Mouse (Mus musculus) macrophage (primary cell): Measurements from ENCODE around the gene Vmn1r86. TPM values are rescaled to one million over a fixed set of nuclear protein-coding genes. Genes with fewer than 3 reads are reported as not detected.
A peak's percentile ranks its signal among the peaks of the same experiment; 100 is the strongest.
"Not testable (repeated sequence)": the region's sequence is repeated elsewhere in the genome, so short reads cannot be mapped to it uniquely, and the experiment has no call there.

Experiments
- H3K27ac ChIP-seq: fragments of 350-480 bp; formaldehyde crosslinking; 2 replicates; pipeline ENCODE4 v1.9.0; 2021
- H3K36me3 ChIP-seq: fragments of 350-480 bp; formaldehyde crosslinking; 2 replicates; pipeline ENCODE4 v1.9.0; 2021; ENCODE audit errors: inconsistent target
- H3K4me3 ChIP-seq: fragments of 350-480 bp; formaldehyde crosslinking; 2 replicates; pipeline ENCODE4 v1.9.0; 2021; ENCODE audit errors: inconsistent target
- H3K79me2 ChIP-seq: fragments of 350-480 bp; formaldehyde crosslinking; 2 replicates; pipeline ENCODE4 v1.9.0; 2021; ENCODE audit errors: inconsistent target
- WGBS: methylation state at CpG from one replicate; pipeline ENCODE4 v1.1.7; 2026; ENCODE audit warnings: inconsistent platforms; ENCODE audit not compliant: missing documents; 5-methylcytosine and 5-hydroxymethylcytosine counted together
- polyA plus RNA-seq: library from polyadenylated mRNA; stranded (reverse); fragments of 250-400 nt; gene quantifications from 3 replicates; pipeline ENCODE4 v1.2.4, GENCODE M21; 2018; ENCODE audit warnings: inconsistent platforms
- total RNA-seq, 78 experiments: library from RNA; depleted of rRNA; stranded (reverse); fragments of 250-400 nt; gene quantifications; 1 replicate in 9 of 78; 2 replicates in 24 of 78; 3 replicates in 43 of 78; 4 replicates in 2 of 78; pipeline ENCODE4 v1.2.4; 2018; ENCODE audit warnings: inconsistent platforms in 56 of 78

The Vmn1r86 gene
- not detected for total RNA-seq (2018; cell fraction: chromatin; rRNA removed)
- not detected for total RNA-seq (2018; cell fraction: cytosol; rRNA removed)
- total RNA-seq (2018; cell fraction: nucleus; rRNA removed), result not detected
- polyA plus RNA-seq, result not detected in 3 replicates

DNA sequence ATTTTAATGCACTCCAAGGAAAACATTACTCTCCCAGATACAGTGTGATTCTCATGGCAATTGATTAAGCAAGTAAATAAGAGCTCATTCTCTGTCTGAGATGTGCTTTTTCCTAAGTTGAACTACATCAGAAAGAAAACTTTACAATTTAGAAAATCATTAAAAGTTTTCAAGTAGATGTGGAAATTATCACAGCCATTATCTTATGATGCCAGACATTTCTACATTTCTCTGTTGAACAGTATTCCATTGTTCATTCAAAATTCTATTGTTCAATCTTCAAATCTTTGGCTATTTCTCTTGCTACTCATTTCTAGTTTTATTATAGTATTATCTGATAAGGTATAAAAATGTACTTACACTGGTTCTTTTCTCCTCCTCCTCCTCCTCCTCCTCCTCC lies at the start of gene Vmn1r86:
Vmn1r86 (minus strand) TSS at position 101 of the 400 bp plus-strand sequence.
- H3K4me3 ChIP-seq, result no peak within 1 kb of the TSS
- H3K27ac ChIP-seq, result no peak within 1 kb of the TSS
- H3K79me2 ChIP-seq, result no peaks in the 10 kb centered on the region
- H3K36me3 ChIP-seq, result no peaks in the 10 kb centered on the region

DNA sequence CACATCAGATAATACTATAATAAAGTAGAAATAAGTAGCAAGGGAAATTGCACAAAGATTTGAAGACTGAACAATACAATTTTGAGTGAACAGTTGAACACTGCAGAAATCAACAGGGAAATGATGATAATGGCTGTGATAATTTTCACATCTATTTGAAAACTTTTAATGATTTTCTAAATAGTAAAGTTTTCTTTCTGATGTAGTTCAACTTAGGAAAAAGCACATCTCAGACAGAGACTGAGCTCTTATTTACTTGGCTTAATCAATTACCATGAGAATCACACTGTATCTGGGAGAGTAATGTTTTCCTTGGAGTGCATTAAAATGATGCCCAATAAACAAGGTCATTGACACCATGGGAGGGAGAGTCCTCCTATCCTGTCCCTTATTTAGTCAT lies 39.6 kb upstream of the Vmn1r86 start, which contains the start of gene Vmn1r88:
Vmn1r88 (plus strand) TSS at position 301 of the 400 bp plus-strand sequence.
- H3K27ac ChIP-seq, result no peak within 1 kb of the TSS
- no peak within 1 kb of the TSS for H3K4me3 ChIP-seq
- no peaks in the 10 kb centered on the region for H3K36me3 ChIP-seq
- no peaks in the 10 kb centered on the region for H3K79me2 ChIP-seq

DNA sequence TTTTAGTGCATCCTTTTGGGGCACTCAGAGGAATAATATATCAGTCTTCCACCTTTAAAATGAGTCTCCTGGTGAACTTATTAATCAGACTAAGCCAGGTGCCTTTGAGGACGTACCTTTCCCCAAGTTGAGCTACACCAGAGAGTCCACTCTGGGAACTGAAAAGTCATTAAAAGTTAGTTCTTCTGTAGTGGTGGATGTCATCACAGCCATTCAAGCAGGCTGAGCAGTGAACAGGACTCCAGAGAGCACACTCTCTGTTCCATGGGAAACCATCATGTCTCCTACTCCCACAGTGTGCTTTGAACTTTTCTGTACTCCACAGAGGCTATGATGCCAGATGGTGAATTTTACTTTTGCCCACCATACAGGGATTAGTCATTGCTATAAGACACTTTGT lies 20.3 kb upstream of the Vmn1r86 start, which contains the start of gene Vmn1r87:
Vmn1r87 (minus strand) TSS at position 101 of the 400 bp plus-strand sequence.
- no peak within 1 kb of the TSS for H3K27ac ChIP-seq
- H3K4me3 ChIP-seq, result no peak within 1 kb of the TSS
- no peaks in the 10 kb centered on the region for H3K36me3 ChIP-seq
- WGBS, result 86% methylated on average over 1 of the region's 1 CpGs
- H3K79me2 ChIP-seq, result no peaks in the 10 kb centered on the region

DNA sequence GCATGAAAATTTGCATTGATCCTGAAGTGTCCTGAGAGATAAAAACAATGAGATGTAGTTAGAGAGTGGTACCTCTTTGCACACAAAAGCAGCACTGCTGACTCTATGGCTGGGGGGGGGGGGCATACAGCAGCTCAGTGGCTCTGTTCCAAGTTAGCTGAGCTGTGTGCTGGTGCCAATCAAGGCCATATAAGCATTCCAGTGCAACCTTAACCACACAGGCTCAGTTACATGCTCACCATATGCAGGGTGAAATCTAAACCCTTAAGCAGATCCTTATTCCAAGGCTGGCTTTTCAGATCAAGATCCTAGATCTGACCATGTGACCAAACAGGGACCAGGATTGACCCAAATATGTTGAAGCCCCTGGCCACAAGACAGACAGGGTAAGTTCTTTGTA lies 17.6 kb upstream of the Vmn1r86 start:
- Histone ChIP-seq H3K36me3 (no peaks in the 10 kb centered on the region), H3K27ac (no peak overlapping the region)

DNA sequence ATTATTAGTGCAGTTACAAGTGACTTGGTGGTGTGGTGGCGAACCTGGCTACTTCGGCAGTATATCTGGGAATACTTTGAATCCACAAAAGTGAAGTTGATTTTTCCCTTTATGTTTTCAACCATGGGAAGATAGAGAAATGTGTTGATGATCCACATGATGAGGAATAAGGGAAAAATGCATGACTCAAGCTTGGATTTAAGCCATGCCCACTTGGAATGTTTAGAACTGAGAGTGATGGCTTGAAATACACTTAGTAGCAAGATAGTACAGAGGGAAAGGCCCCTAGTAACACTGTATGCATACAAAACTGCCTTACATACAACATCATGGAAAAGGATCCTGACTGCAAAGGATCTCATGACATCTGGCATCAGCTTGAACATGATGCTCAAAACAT lies 12.1 kb upstream of the Vmn1r86 start:
- Histone ChIP-seq H3K36me3 (no peaks in the 10 kb centered on the region), H3K27ac (no peak overlapping the region), H3K4me3 (no peak overlapping the region), H3K79me2 (no peaks in the 10 kb centered on the region)
- 97% methylated on average over 2 of the region's 2 CpGs for WGBS

More for the DNA sequence above, 17.6 kb upstream of the Vmn1r86 start:
- H3K79me2 ChIP-seq, result no peaks in the 10 kb centered on the region
- H3K4me3 ChIP-seq, result no peak overlapping the region

DNA sequence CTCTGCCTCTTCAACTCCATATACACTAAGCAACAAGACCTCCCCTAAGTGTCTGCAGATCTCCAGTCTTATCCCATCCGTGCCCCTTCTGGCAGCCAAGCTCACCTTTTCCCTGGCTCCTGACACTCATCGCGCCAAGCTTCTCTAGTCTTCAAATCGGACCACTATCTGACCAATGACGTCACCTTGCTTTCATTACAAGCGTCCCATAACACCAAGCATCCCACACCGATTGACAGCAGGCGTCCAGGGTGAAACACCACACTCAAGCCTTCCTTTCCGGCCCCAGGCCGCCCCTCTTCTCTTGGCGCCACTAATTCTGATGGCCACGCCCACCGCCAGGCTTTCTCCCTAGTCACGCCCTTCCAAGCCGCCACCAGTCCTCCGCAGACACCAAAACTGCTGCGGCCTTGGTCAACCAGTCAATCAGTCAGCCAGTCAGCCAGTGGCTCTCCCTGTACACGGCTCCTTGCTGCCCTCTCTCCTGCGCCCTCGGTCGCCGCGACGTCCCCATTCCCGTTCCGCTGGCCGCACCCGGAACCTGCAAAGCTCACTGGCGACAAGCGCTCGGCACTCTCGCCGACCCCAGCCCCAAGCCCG lies 3.9 kb upstream of the Vmn1r86 start:
- not testable (repeated sequence) for H3K79me2 ChIP-seq, H3K27ac ChIP-seq, H3K36me3 ChIP-seq, H3K4me3 ChIP-seq
- WGBS, result 0% methylated on average over 4 of the region's 34 CpGs

DNA sequence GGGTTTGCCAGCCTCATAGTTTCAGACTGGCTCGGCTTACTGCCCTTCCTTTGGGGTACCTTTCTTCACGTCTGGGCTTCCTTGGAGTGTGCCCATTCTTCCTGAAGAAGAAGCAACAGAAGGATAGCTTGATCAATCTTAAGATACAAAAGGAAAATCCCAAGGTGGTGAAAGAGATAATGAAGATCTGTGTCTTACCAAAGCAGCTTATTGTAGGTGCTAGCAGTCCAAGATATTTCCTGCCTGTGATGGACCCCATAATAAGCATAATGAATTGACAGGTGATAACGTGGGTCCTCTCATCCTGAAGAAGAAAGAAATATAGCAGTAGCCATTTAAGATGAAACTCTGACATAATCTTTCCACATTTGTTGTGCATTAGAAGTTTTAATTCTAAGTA lies 24.6 kb downstream of the Vmn1r86 start, which contains the start of gene Vmn1r85:
Vmn1r85 (minus strand) TSS at position 101 of the 400 bp plus-strand sequence.
- WGBS, result 58% methylated on average over 3 of the region's 3 CpGs
- H3K36me3 ChIP-seq, result no peaks in the 10 kb centered on the region
- H3K79me2 ChIP-seq, result no peaks in the 10 kb centered on the region
- no peak within 1 kb of the TSS for H3K27ac ChIP-seq
- H3K4me3 ChIP-seq, result no peak within 1 kb of the TSS

DNA sequence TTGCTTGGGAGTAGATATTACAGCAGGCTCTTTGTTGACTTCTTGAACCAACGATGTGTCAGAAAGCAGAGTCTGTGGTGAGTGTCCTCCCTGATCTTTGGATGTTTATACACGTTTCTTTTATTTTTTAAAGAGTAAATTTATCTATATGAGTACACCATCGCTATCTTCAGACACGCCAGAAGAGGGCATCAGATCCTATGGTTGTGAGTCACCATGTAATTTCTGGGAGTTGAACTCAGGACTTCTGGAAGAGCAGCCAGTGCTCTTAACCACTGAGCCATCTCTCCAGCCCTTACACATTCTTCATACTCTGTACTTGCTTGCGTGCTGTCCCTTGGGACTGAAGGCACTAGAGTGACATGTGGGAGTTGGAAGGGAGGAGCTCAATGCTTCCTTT lies 47.4 kb downstream of the Vmn1r86 start:
- no peaks in the 10 kb centered on the region for H3K36me3 ChIP-seq
- H3K79me2 ChIP-seq, result no peaks in the 10 kb centered on the region
- H3K27ac ChIP-seq, result no peak overlapping the region
- 78% methylated on average over 5 of the region's 5 CpGs for WGBS
- H3K4me3 ChIP-seq, result no peak overlapping the region

DNA sequence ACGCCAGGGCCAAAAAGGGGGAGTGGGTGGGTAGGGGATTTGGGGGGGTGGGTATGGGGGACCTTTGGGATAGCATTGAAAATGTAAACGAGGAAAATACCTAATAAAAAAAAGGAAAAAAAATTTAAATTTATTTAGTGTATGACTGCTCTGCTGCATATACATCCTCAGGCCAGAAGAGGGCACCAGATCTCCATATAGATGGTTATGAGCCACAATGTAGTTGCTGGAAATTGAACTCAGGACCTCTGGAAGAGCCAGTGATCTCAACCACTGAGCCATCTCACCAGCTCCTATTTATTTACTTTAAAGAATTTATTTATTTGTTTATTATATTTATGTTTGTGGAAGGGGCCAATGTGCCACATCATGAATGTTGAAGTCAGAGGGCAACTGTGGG lies 56.3 kb downstream of the Vmn1r86 start:
- WGBS, result no CpG with 5 or more reads among the region's 2 CpGs
- not testable (repeated sequence) for H3K27ac ChIP-seq

DNA sequence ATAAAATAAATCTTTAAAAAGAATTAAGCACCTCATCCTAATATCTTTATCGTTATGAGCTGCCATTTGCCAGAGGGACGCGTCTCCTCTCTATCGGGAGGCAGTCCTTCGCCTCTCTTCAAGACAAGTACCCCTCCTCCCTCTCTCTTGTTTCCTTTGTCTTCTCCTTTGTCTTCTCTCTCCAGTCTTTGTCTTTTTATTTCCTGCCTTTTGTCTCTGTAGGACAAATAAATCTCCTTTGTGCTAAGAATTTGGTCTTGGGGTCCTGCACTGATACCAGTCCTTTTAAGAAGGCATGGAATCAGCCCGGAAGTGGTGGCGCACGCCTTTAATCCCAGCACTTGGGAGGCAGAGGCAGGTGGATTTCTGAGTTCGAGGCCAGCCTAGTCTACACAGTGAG lies 60.2 kb downstream of the Vmn1r86 start:
- no peaks in the 10 kb centered on the region for H3K79me2 ChIP-seq
- no peak overlapping the region for H3K4me3 ChIP-seq
- WGBS, result 89% methylated on average over 8 of the region's 9 CpGs

More for the DNA sequence above, 56.3 kb downstream of the Vmn1r86 start:
- H3K36me3 ChIP-seq, H3K79me2 ChIP-seq, H3K4me3 ChIP-seq: not testable (repeated sequence)

DNA sequence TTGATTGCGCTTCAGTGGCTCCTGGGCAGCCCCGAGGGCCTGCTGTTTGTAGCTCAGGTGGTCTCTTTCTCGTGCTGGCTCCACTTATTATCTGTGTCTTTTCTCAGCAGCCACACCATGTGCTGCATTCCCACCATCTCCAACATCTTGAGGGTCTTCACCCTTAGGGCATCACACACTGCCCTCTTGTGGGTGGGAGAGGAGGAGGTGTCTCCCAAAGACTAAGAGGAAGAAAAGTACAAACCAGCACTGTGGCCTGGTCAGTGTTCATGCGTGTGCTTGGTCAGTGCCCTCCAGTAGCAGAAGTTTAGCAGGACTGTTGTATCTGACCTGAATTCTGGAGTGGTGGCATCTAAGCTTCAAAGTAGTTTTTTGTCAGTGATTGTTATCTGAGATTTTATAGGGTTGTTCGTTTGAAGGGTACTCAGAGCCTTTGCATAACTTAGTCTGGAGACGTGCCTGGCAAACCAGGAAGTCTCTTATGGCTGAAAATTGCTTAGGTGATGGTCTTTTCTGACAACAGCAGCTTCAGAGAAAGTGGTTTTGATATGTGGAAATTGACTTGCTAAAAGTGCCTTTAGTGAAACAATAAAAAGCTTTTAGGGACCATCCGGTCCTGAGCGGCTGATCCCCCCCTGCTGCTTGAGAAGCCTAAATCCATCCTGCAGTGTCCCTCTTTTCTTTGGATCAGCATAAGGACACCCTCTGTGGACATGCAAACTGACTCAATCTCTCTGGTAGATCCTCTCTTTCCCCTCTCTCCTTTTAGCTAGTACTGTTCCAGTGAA lies 62.6 kb downstream of the Vmn1r86 start:
- 77% methylated on average over 8 of the region's 8 CpGs for WGBS
- no peak overlapping the region for H3K4me3 ChIP-seq

More for the DNA sequence above, 60.2 kb downstream of the Vmn1r86 start:
- Histone ChIP-seq H3K27ac (no peak overlapping the region), H3K36me3 (no peaks in the 10 kb centered on the region)

DNA sequence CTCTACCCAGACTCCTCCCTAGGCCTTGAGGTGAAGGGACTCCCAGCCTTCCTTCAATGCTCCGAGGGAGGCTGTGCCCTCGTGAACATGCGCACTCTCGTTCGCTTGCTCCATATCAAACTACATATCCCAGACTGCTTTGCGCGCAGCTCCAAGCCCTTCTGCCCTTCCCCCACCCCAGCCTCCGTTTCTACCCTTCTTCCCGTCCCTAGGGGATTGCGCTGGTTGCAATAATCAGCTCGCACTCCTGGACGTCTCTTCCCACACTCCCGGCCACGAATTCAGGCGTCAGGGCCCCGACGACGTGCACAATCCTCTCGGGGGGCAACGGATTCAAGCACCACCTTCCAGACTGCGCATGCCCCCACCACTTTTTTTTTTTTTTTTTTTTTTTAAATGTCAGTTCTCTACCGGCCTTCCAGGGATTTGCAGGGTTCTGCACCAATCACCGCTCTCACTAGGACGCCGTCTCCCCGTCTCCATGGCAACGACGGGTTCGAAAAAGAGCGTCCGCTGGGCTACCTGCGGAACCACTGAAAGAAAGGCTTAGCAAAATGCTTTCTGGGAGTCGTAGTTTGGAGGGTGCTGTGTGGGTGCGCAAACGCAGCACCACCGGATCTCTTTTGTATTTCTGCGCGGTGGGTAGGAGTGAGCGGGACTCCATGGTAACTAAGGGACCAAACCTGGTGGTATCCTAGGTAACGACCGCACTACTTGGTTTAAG lies 65.3 kb downstream of the Vmn1r86 start, which contains the start of gene Mzf1:
Mzf1 (minus strand) TSS at position 478 of the 724 bp plus-strand sequence.
- Histone ChIP-seq H3K79me2 (no peaks in the 10 kb centered on the region), H3K27ac (peak within 1 kb of the TSS; percentile 72), H3K36me3 (no peaks in the 10 kb centered on the region), H3K4me3 (peak within 1 kb of the TSS; percentile 63)
- under 1% methylated on average over 41 of the region's 41 CpGs for WGBS

More for the DNA sequence above, 62.6 kb downstream of the Vmn1r86 start:
- Histone ChIP-seq H3K27ac (no peak overlapping the region), H3K36me3 (no peaks in the 10 kb centered on the region), H3K79me2 (no peaks in the 10 kb centered on the region)

DNA sequence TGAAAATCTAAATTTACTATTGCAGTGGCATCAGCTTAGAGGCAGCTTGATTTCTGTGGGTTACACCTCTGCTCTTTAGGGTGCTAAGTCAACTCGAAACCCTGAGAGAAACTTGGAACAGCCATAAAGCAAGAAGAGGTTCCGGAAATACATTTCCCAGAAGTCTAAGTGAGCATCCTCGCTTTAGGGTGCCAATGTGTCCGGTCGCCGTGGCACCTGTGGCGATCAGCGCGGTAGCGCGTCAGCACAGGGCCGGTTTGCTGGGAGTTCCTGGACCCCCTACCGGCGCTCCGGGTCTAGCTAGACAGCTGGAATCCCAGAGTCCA lies 65.8 kb downstream of the Vmn1r86 start:
- H3K36me3 ChIP-seq, result no peaks in the 10 kb centered on the region
- 4% methylated on average over 15 of the region's 15 CpGs for WGBS
- no peaks in the 10 kb centered on the region for H3K79me2 ChIP-seq
- H3K4me3 ChIP-seq, result peak overlapping the region; percentile 63
- H3K27ac ChIP-seq, result peak overlapping the region; percentile 72; the same call in 1 of the 2 replicates

DNA sequence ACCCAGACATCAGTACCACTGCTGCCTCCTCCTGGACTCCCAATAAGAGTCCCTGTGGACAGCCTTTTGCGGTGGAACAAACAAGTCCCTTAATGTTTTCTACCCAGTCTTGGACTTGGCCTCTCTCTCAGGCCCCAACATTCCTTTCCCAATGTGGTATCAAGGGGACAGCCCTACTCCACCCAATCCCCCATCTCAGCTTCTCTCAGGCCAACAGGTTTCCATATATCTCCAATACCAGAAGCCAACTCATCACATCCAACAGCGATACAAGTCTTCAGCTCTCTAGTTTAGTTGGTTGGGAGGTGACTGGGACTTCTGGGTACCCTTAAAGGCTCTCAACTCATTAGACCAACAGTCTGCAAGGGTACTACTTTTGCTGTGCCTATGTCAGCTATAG lies 66.2 kb downstream of the Vmn1r86 start:
- no peaks in the 10 kb centered on the region for H3K36me3 ChIP-seq
- no peaks in the 10 kb centered on the region for H3K79me2 ChIP-seq
- H3K4me3 ChIP-seq, result no peak overlapping the region; the same call in 1 of the 2 replicates
- no peak overlapping the region for H3K27ac ChIP-seq
- 100% methylated on average over 2 of the region's 2 CpGs for WGBS

DNA sequence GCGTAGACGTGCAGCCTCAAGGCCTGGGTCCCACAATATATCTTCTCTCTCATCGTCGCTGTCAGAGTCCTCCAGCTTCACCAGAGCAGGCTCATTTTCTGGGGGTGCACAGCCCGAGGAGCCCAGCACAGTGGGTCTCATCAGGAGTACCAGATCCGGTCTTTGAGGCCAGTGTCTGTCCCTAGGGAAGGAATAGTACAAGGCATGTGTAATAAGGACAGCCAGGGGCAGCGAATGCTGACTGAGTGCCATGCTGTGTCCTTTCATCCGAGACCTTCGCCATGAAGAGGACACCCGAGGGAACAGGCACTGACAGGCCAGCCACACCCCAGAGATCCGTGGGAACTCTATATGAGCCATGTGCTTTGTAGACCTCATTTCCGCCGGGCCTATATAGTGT lies 66.7 kb downstream of the Vmn1r86 start:
- no peaks in the 10 kb centered on the region for H3K36me3 ChIP-seq
- no peak overlapping the region for H3K27ac ChIP-seq
- H3K4me3 ChIP-seq, result no peak overlapping the region
- H3K79me2 ChIP-seq, result no peaks in the 10 kb centered on the region
- WGBS, result 93% methylated on average over 11 of the region's 13 CpGs
